21 mouse cellular contexts compared by ENCODE assay signal in the genomic region with DNA sequence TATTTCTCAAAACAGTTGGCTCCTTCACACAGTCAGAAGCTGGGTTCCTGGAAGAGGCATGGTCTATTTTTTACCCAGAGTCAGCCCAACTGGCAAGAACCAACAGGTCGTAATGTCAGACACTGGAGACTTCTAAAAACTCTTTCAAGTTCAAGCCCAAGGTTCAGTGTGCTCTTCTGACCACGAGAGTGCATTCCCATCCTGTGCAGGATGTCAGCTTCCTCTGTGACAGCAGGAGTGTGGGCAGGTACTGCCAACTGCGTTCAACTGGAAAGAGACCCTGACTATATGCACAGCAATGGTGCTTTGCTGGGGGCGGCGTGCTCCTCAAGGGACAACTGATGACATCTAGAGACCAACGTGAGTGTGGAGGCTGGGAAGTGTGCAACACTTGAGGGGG.
DNase-seq lines count a peak whose midpoint lies in the region; TF ChIP-seq lines count a peak whose summit lies in the region.
"Had no signal": no experiment of that assay in that cellular context is flagged by ENCODE, and none has a peak within 500 bp of the region (broad histone marks: within the 10 kb centered on the region; RNA-seq: fewer than 3 reads in every experiment).

No protein-coding gene starts in this region.

- peak; percentile 28; the same call in 1 of the 2 replicates for TF ChIP-seq CTCF in gastrocnemius, adult 2 months (IDR thresholded peaks at IDR 0.05)

- H3K4me3 ChIP-seq in gastrocnemius, adult 2 months: 0 out of 2 replicates have a peak overlapping the region, but pooled peaks have one; percentile 23
- H3K4me3 ChIP-seq: embryonic facial prominence, embryonic 15.5 days; hindbrain, embryonic 15.5 days; intestine, embryonic 15.5 days; limb, embryonic 13.5 days; liver, embryonic 12.5 days; myocyte; neural tube, embryonic 13.5 days had no signal

- intact Hi-C loops in gastrocnemius, adult 2 months (cut with DNase I): loop anchor here (2.0 to 5.0 kb wide), 2 partner anchors 64 to 124 kb away; partner anchors contain the start of gene Cpxm2
- intact Hi-C loops in gastrocnemius, postnatal 36 days (cut with DNase I): no loop called here

- peak; percentile 50 for DNase-seq in gastrocnemius, adult 2 months
- DNase-seq in gastrocnemius, postnatal 36 days: no peak
- DNase-seq in layer of hippocampus, adult 18-20 months (ENCODE audit: low spot score in 2 of 2): peak; percentile 12 to 42
- DNase-seq in layer of hippocampus, adult 11-12 months (ENCODE audit: low spot score): no peak
- peak; percentile 1 for DNase-seq in lung, postnatal 36 days
- no peak for DNase-seq in lung, postnatal 14 days
- DNase-seq in skeletal muscle tissue, adult 2 months (ENCODE audit: low read depth, low spot score): peak; percentile 63
- DNase-seq: adrenal gland, postnatal 14 days; cerebellum, adult 8-10 months; heart, postnatal 36 days; kidney, adult 8-10 months; kidney, postnatal 10 days; midbrain, embryonic 14.5 days; thymus, postnatal 14 days had no signal

- H3K27ac ChIP-seq in gastrocnemius, adult 2 months: peak overlapping the region; percentile 78
- H3K27ac ChIP-seq: embryonic facial prominence, embryonic 15.5 days; hindbrain, embryonic 15.5 days; intestine, embryonic 15.5 days; limb, embryonic 13.5 days; liver, embryonic 12.5 days; neural tube, embryonic 13.5 days had no signal

Comparison
In these comparisons a context has a peak if more than half of its experiments do, and no peak if none do; other contexts are left out.
1. DNase-seq: peak in gastrocnemius, adult 2 months (single experiment), layer of hippocampus, adult 18-20 months (2 of 2), lung, postnatal 36 days (single experiment) and skeletal muscle tissue, adult 2 months (single experiment); none in gastrocnemius, postnatal 36 days (0 of 2), layer of hippocampus, adult 11-12 months (single experiment) and lung, postnatal 14 days (single experiment).